Mouse (Mus musculus) kidney, adult 2 months (tissue): Measurements from ENCODE around the gene S100a11. TPM values are rescaled to one million over a fixed set of nuclear protein-coding genes. Genes with fewer than 3 reads are reported as not detected.

Experiments
- DNase-seq: peaks from one replicate; pipeline ENCODE4 v3.0.0; 2021
- H3K27ac ChIP-seq: fragments of 200-500 bp; 2 replicates; pipeline ENCODE4 v1.5.1; 2012; ENCODE audit warnings: low read depth, low read length, control low read depth, inconsistent platforms; ENCODE audit not compliant: insufficient read depth
- H3K27me3 ChIP-seq: fragments of 200-500 bp; replicated peaks from 2 replicates; pipeline ENCODE4 v1.6.1; 2012; ENCODE audit warnings: mild to moderate bottlenecking, moderate library complexity, low read length, inconsistent platforms; ENCODE audit not compliant: control insufficient read depth, insufficient read depth
- H3K36me3 ChIP-seq: fragments of 200-500 bp; 2 replicates; pipeline ENCODE4 v1.6.1; 2012; ENCODE audit warnings: mild to moderate bottlenecking, moderate library complexity, low read length, inconsistent platforms; ENCODE audit not compliant: control insufficient read depth, insufficient read depth
- H3K4me1 ChIP-seq: fragments of 200-500 bp; 2 replicates; pipeline ENCODE4 v1.6.1; 2011; ENCODE audit warnings: low read length; ENCODE audit not compliant: control insufficient read depth, insufficient read depth
- H3K4me3 ChIP-seq: fragments of 200-500 bp; 2 replicates; pipeline ENCODE4 v1.5.1; 2011; ENCODE audit warnings: mild to moderate bottlenecking, low read depth, low read length, control low read depth; ENCODE audit not compliant: insufficient read depth
- CTCF ChIP-seq: fragments of 200-500 bp; conservative IDR thresholded peaks from 2 replicates; pipeline ENCODE4 v1.5.1; 2011; ENCODE audit warnings: low read depth, mild to moderate bottlenecking, control low read depth, low read length, moderate library complexity, mixed read lengths; ENCODE audit not compliant: insufficient read depth, insufficient read length
- POLR2A ChIP-seq: fragments of 200-500 bp; IDR thresholded peaks from one replicate; pipeline ENCODE4 v1.6.1; 2011; ENCODE audit warnings: low read depth, low read length, control low read depth
- WGBS: fragments of 180-500 bp; shearing (Covaris S2); methylation state at CpG from one replicate; pipeline ENCODE4 v1.1.7; 2018; 5-methylcytosine and 5-hydroxymethylcytosine counted together
- polyA plus RNA-seq: library from polyadenylated mRNA; depleted of rRNA; stranded (reverse); fragments of >200 nt; gene quantifications from 2 replicates; pipeline ENCODE4 v1.2.3, GENCODE M21; 2012

Gene S100a11
- polyA plus RNA-seq, 1 experiment = 285 TPM

DNA sequence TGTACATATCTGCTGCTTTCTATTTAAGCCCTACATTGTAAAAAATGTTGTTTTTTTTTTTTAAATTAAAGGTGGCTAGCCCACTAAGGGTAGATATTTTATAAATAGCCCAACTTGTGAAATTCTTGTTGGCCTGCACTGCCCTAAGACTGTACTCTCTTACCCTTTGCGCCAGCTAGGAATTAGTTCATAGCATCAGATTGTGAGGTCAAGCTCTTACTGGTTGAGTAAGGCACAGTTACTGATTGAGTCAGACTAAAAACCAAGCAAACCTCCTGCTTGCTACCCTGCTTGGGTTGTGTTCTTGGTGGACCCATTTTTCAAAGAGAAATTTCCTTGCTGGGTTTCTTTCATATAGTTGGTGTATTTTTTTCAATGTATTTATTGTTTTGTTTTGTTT, 8.5 kb upstream of the S100a11 start:
- DNase-seq = peak; percentile 24
- H3K27me3 ChIP-seq = no peaks in the 10 kb centered on the region
- no peak overlapping the region for H3K4me3 ChIP-seq
- no peaks in the 10 kb centered on the region for H3K36me3 ChIP-seq
- WGBS = 88% methylated on average over 1 of the region's 1 CpGs
- peaks cover 21% of the 10 kb centered on the region for H3K4me1 ChIP-seq
- no peak for TF ChIP-seq POLR2A
- no peak for TF ChIP-seq CTCF
- peak overlapping the region; percentile 31; the same call in 1 of the 2 replicates for H3K27ac ChIP-seq

DNA sequence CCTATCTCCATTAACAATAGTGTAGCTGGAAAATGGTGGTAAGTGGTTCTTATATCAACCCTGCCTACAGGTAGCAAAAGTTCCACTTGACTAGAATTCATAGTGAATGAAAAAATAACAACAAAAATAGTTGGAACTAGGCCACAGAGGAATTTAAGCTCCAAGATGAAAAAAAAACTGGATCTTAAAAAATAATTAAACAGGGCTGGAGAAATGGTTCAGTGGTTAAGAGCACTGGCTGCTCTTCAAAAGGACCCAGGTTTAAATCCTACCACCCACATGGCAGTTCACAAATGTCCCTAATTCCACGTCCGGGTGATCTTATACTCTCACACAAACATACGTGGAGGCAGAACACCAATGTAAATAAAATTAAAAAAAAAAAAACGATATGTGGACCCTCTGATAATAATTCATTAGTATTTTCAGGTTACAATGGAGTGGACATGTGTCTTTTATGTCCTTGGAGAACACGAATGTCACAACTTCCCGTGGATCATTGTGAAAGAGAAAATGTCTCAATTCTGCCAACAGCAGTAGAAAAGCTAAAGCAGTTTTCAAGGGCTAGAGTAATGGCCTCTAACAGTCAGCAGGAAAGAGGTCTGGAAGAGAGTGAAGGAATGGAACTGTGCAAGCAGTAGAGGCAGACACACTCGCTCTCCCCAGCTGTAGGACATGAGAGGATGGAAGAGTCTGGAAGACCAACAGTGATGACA, 7.7 kb upstream of the S100a11 start:
- DNase-seq = peak; percentile 62
- Histone ChIP-seq H3K27ac (0 out of 2 replicates have a peak overlapping the region, but pooled peaks have one; percentile 35), H3K36me3 (no peaks in the 10 kb centered on the region), H3K4me3 (no peak overlapping the region), H3K4me1 (peaks cover 21% of the 10 kb centered on the region), H3K27me3 (no peaks in the 10 kb centered on the region)
- 43% methylated on average over 7 of the region's 7 CpGs for WGBS
- TF ChIP-seq CTCF (no peak), POLR2A (no peak)

DNA sequence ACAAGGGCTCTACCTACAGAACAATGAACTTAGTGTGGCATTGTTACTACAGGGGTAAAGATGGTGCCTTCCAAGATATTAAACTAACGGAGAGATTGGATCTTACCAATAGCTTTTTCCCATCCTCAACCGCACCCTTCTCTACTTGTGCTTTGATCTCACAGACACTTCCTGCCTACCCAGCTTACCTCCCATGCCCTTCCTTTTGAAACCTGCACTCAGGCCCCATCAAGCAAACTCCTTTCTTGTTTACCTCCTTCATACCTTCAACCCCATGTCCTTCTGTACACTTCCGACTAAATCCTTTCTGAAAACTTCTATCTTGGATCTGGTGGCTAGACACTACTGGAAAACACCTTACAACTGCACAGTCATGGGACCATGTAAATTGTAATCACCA, 5.7 kb upstream of the S100a11 start:
- TF ChIP-seq CTCF (no peak), POLR2A (no peak)
- WGBS = 93% methylated on average over 3 of the region's 3 CpGs
- no peak for DNase-seq
- Histone ChIP-seq H3K27me3 (no peaks in the 10 kb centered on the region), H3K36me3 (no peaks in the 10 kb centered on the region), H3K27ac (no peak overlapping the region), H3K4me1 (peaks cover 21% of the 10 kb centered on the region), H3K4me3 (no peak overlapping the region)

DNA sequence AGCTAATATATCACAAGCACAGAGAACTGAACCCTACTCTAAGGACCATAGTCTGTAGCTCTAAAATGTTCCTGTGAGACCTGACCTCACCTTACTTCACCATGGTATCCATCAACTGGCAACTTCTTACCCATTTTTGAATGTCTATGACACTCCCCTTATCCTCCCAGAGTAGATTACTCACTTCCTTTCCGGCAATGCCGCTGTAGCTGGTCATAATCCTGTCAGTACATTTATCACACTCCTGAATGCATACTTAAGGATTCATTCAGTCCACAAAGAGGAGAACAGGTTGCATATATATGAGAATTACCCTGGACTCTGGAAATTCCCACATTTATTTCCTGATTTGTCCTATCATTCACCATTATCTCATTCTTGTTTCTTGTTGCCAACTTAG, 2.9 kb upstream of the S100a11 start:
- peaks cover 10% of the 10 kb centered on the region; the same call in 1 of the 2 replicates for H3K4me1 ChIP-seq
- H3K27me3 ChIP-seq = no peaks in the 10 kb centered on the region
- DNase-seq = no peak
- H3K27ac ChIP-seq = no peak overlapping the region
- no peaks in the 10 kb centered on the region for H3K36me3 ChIP-seq
- 63% methylated on average over 2 of the region's 2 CpGs for WGBS
- no peak overlapping the region for H3K4me3 ChIP-seq
- TF ChIP-seq POLR2A (no peak), CTCF (no peak)

DNA sequence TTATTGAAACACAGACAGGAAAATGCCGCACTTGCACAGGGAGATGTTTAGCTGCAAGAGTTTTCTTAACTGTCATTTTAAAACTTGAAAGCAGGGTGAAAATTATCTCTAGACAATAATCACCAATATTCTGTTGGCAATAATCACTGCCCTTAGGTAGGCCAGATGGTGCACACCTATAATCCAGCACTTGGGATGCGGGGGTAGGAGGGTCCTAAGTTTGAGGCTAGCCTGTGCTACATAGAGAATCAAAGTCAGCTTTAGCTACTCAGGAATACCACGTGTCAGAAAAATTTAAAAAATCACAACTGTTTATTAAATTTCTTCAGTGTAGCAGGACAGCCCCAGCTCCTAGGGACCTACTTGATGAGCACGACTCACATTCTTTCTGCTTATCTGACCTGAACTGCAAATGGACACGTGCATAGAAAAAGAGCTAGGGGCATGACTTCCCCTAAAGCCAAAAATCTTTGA, 395 bp upstream of the S100a11 start:
- no peak for TF ChIP-seq POLR2A
- no peak for TF ChIP-seq CTCF
- no peaks in the 10 kb centered on the region; the same call in 1 of the 2 replicates for H3K36me3 ChIP-seq
- peak overlapping the region; percentile 34; the same call in 1 of the 2 replicates for H3K27ac ChIP-seq
- peaks cover 9% of the 10 kb centered on the region; the same call in 1 of the 2 replicates for H3K4me1 ChIP-seq
- no peak for DNase-seq
- WGBS = 54% methylated on average over 5 of the region's 5 CpGs
- peak overlapping the region; percentile 62; the same call in 1 of the 2 replicates for H3K4me3 ChIP-seq
- no peaks in the 10 kb centered on the region for H3K27me3 ChIP-seq

DNA sequence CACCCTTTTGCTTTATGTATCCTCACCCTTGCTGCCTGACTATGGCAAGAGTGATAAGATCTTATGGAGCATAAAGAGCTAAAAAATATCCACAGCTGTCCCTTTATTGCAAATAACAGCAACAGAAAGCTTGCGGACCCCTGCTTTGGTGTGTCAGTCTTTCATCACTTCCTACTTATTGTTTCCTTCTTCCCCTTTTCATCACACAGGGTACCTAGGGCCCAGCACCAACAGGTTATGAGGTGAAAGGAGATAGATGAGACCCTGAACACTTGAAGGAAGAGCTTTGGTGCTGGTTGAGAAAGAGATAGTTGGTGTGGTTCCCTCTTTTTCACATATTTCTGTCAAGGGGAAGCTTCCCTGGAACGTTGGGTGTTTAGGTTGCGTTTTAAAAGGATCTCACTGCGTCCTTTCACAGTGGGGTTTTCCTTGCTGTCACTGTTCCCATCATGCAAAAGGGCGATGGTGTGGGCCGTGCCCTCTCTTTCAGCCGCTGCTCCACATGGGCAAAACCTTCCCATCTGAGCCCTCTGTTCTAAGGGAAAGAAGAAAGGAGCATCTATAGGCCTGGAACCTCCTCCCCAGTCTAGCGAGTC, 1.3 kb downstream of the S100a11 start:
- Histone ChIP-seq H3K4me1 (peaks cover 9% of the 10 kb centered on the region; the same call in 1 of the 2 replicates), H3K4me3 (peak overlapping the region; percentile 62), H3K27me3 (no peaks in the 10 kb centered on the region), H3K36me3 (no peaks in the 10 kb centered on the region; the same call in none of the 2 replicates), H3K27ac (peak overlapping the region; percentile 49; the same call in 1 of the 2 replicates)
- DNase-seq = no peak
- no peak for TF ChIP-seq CTCF
- TF ChIP-seq POLR2A = no peak
- WGBS = 75% methylated on average over 8 of the region's 8 CpGs

DNA sequence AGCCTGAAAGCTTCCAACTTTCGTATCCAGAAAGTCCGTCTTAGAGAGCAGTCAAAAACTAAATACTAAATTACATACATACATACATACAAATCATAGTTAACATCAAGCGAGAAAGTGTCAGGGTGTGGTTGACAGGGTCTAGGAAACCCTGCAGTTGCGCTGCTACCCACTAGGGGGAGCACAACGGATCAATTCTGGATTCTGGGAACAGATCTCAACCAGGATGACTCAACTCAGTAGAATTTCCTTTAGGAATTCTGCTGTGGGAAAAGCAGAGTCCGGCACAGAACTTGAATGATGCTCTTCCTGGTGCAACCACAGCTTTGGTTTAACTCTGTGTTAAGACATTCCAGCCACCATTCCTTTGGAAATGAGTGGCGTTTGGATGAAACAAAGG, 2.3 kb downstream of the S100a11 start:
- no peak overlapping the region for H3K4me3 ChIP-seq
- 33% methylated on average over 7 of the region's 7 CpGs for WGBS
- no peak overlapping the region for H3K27ac ChIP-seq
- peaks cover 3% of the 10 kb centered on the region for H3K36me3 ChIP-seq
- peak; percentile 79 for DNase-seq
- H3K27me3 ChIP-seq = no peaks in the 10 kb centered on the region
- peak; percentile 86 for TF ChIP-seq CTCF
- TF ChIP-seq POLR2A = no peak
- H3K4me1 ChIP-seq = peaks cover 9% of the 10 kb centered on the region; the same call in 1 of the 2 replicates
